Mouse (Mus musculus) heart, postnatal 0 days (tissue): ENCODE results near the gene Olfr283. TPM values are rescaled to one million over a fixed set of nuclear protein-coding genes. Genes with fewer than 3 reads are reported as not detected.

ENCODE experiments used
- ATAC-seq: fragments of 200-750 bp; cut with Nextera tagmentation; 2 replicates; pipeline ENCODE4 v1.8.0; 2017; ENCODE audit warnings: low read depth, moderate number of reproducible peaks, moderate library complexity; ENCODE audit not compliant: insufficient read depth
- DNase-seq: peaks from one replicate; pipeline ENCODE4 v3.0.0-alpha.2; 2016; ENCODE audit warnings: low spot score
- H3K27ac ChIP-seq: fragments of 300-500 bp; sonication (generic); 2 replicates; pipeline ENCODE4 v1.5.1; 2014; ENCODE audit warnings: low read depth, mild to moderate bottlenecking
- H3K27me3 ChIP-seq: fragments of 300-500 bp; sonication (generic); 2 replicates; pipeline ENCODE4 v1.6.1; 2014; ENCODE audit warnings: low read length, mixed read lengths; ENCODE audit not compliant: control insufficient read depth, insufficient read depth
- H3K36me3 ChIP-seq: fragments of 300-500 bp; sonication (generic); replicated peaks from 2 replicates; pipeline ENCODE4 v1.6.1; 2014; ENCODE audit warnings: low read length, mixed read lengths; ENCODE audit not compliant: control insufficient read depth, insufficient read depth
- H3K4me1 ChIP-seq: fragments of 300-500 bp; sonication (generic); 2 replicates; pipeline ENCODE4 v1.6.1; 2014; ENCODE audit warnings: antibody characterized with exemption; ENCODE audit not compliant: control insufficient read depth, insufficient read depth
- H3K4me2 ChIP-seq: fragments of 300-500 bp; sonication (generic); 2 replicates; pipeline ENCODE4 v1.6.1; 2014; ENCODE audit warnings: low read depth, mild to moderate bottlenecking, low read length, moderate library complexity
- H3K4me3 ChIP-seq: fragments of 300-500 bp; sonication (generic); 2 replicates; pipeline ENCODE4 v1.5.1; 2014; ENCODE audit warnings: low read depth, low read length
- H3K9ac ChIP-seq: fragments of 300-500 bp; sonication (generic); replicated peaks from 2 replicates; pipeline ENCODE4 v1.6.1; 2014; ENCODE audit warnings: low read depth, low read length, mixed read lengths
- H3K9me3 ChIP-seq: fragments of 300-500 bp; sonication (generic); replicated peaks from 2 replicates; pipeline ENCODE4 v1.6.1; 2016; ENCODE audit warnings: low read length; ENCODE audit not compliant: control insufficient read depth
- CTCF ChIP-seq: IDR thresholded peaks from 2 replicates; pipeline ENCODE4 v1.5.1; 2016; ENCODE audit warnings: antibody characterized with exemption, control low read depth, low read depth
- EP300 ChIP-seq: IDR thresholded peaks from 2 replicates; pipeline ENCODE4 v1.6.1; 2016; ENCODE audit warnings: antibody characterized with exemption, low read depth
- WGBS: fragments of 180-500 bp; shearing (Covaris S2); extraction: QIAGEN DNeasy Blood & Tissue Kit; methylation state at CpG from one replicate; pipeline ENCODE4 v1.1.7; 2014; 5-methylcytosine and 5-hydroxymethylcytosine counted together
- polyA plus RNA-seq: library from polyadenylated mRNA; unstranded; fragments of >200 nt; fragmentation: Nextera tagmentation; extraction: Ambion mirVana; gene quantifications from 2 replicates; pipeline ENCODE4 v1.2.1, GENCODE M21; 2015
- total RNA-seq: library from RNA; depleted of rRNA; stranded (reverse); fragments of >200 nt; gene quantifications from 2 replicates; pipeline ENCODE4 v1.2.3, GENCODE M21; 2014; ENCODE audit warnings: low replicate concordance

Olfr283 gene
- total and polyA plus RNA-seq, 2 experiments from 2014 or later = not detected

DNA sequence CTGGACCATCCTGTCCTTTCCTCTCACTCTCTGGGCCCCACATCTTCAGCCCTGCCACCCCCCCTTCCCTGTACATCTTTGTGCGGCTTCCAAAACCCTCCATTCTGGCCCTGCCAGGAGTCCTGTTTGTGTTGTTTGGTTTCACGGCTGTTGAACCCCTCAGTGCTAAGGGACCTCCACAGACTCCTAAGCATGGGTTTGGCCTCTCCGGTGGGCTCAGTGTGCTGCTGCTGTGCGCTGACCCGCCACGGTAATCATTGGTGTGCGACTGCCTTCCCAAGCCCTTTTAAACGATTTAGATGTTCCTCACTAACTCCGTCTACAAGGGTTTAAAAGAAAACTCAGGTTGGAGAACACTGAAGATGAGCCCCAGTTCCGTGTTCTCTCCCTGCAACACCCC is 21.6 kb upstream of the Olfr283 start:
- Histone ChIP-seq H3K36me3 (no peaks in the 10 kb centered on the region), H3K4me1 (no peaks in the 10 kb centered on the region), H3K27me3 (no peaks in the 10 kb centered on the region), H3K9ac (no peak overlapping the region), H3K9me3 (0 out of 2 replicates have a peak, but pooled peaks cover 11% of the 10 kb centered on the region), H3K4me2 (no peak overlapping the region), H3K27ac (no peak overlapping the region), H3K4me3 (no peak overlapping the region)
- 86% methylated on average over 10 of the region's 10 CpGs for WGBS
- ATAC-seq (no peak), DNase-seq (no peak)
- TF ChIP-seq CTCF (no peak), EP300 (no peak)

DNA sequence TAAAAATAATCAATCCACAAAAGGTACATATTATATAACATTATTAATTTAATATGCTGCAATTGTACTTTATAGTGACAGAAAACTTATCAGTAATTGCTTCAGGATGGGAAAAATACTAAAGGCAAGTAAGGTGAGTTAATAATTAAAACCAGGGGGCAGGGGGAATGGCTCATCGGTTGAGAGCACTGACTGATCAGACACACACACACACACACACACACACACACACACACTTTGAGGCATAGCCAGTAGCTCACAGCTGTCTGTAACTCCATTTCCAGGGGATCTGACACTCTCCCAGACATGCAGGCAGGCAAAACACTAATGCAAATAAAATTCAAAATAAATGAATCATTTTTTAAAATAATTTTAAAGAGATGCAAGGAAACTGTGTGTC is 16.4 kb upstream of the Olfr283 start:
- no peaks in the 10 kb centered on the region for H3K36me3 ChIP-seq
- ATAC-seq = no peak
- no peak for TF ChIP-seq EP300
- no peak for TF ChIP-seq CTCF
- no peak for DNase-seq
- H3K4me3 ChIP-seq = no peak overlapping the region
- no peak overlapping the region for H3K27ac ChIP-seq
- no peaks in the 10 kb centered on the region for H3K9me3 ChIP-seq
- H3K4me1 ChIP-seq = no peaks in the 10 kb centered on the region
- WGBS = 75% methylated on average over 1 of the region's 1 CpGs
- H3K9ac ChIP-seq = no peak overlapping the region
- no peak overlapping the region for H3K4me2 ChIP-seq
- no peaks in the 10 kb centered on the region for H3K27me3 ChIP-seq

DNA sequence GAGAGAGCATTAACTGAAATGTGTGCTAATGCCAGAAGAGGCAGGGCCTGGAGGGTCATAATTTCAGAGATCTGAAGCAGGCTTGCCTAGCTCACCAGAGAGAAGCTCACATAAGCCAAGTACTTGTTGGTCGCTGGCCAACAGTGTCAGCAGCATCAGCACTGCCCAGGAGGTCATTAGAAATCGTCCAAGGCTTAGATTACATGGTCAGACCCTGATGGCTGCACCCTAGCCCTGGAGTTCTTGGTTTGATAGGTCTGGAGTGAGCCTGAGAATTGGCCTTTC is 11.1 kb upstream of the Olfr283 start:
- H3K4me2 ChIP-seq = no peak overlapping the region
- no peak overlapping the region for H3K9ac ChIP-seq
- H3K36me3 ChIP-seq = no peaks in the 10 kb centered on the region
- TF ChIP-seq EP300 (no peak), CTCF (no peak)
- no peak for ATAC-seq
- H3K27me3 ChIP-seq = no peaks in the 10 kb centered on the region
- H3K4me3 ChIP-seq = no peak overlapping the region
- DNase-seq = no peak
- no peaks in the 10 kb centered on the region for H3K4me1 ChIP-seq
- H3K9me3 ChIP-seq = no peaks in the 10 kb centered on the region
- no peak overlapping the region for H3K27ac ChIP-seq
- 19% methylated on average over 2 of the region's 2 CpGs for WGBS

DNA sequence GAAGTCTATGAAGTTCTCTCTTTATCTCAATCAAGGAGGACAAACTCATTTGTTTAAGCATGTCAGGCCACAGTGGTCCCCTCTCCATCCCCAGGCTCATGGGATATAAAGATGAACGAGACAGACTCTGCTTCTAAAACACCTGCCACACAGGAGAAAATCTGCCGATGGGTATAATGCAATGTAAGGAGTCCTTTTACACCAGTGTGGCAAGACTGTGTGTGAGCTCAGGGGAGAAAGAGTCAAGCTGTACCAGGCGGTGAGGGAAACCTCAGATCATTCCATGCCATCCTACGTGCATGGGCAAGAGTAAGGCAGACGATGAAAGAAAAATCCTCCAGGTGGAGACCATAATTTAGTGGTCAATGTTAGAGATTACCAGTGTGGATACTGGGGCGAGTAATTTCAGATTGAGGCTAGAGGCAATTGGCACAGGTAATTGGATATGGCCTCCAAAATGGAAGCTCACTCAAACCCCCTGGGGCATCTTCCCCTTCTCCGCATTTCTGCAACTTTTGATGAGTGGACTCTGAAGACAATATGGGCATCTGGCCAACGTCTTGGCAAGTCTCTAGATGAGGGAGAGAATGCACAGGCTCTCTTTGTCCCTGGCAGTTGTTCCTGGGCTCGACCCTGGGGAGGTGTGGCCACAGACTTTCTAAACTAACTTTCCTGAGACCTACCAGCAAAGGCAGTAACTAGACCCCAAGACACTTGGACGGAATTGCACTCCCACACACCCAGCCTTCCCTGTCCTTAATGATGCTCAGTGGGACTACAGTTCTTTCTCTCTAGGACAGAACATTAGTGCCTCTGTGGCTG is 10.5 kb upstream of the Olfr283 start:
- WGBS = 61% methylated on average over 10 of the region's 10 CpGs
- DNase-seq (no peak), ATAC-seq (no peak)
- no peak for TF ChIP-seq EP300
- no peak for TF ChIP-seq CTCF
- Histone ChIP-seq H3K27ac (no peak overlapping the region), H3K4me1 (no peaks in the 10 kb centered on the region), H3K9me3 (no peaks in the 10 kb centered on the region), H3K4me2 (no peak overlapping the region), H3K4me3 (no peak overlapping the region), H3K36me3 (no peaks in the 10 kb centered on the region), H3K27me3 (no peaks in the 10 kb centered on the region), H3K9ac (no peak overlapping the region)

DNA sequence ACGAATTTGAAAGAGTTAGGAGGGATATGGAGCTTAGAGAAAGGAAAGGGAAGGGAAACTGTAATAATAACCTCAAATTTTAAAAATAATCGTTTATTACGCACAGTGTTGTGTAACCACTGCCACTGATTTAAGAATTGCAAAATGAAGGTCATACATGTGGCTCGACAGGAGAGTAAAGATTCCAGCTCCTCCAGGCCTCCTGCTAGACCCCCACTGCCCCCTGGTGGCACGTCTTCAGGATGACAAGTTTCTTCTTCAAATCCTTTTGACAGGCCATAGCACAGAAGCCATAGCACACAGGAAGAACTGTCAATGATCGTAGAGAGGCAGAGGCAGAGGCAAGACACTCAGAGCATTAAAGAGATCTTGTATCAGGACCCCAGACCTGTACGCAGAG is 9.1 kb upstream of the Olfr283 start:
- Histone ChIP-seq H3K9me3 (no peaks in the 10 kb centered on the region), H3K4me2 (no peak overlapping the region), H3K9ac (no peak overlapping the region), H3K36me3 (no peaks in the 10 kb centered on the region), H3K27me3 (no peaks in the 10 kb centered on the region), H3K4me3 (no peak overlapping the region), H3K4me1 (no peaks in the 10 kb centered on the region), H3K27ac (no peak overlapping the region)
- 24% methylated on average over 7 of the region's 7 CpGs for WGBS
- no peak for TF ChIP-seq EP300
- peak; percentile 94 for TF ChIP-seq CTCF
- DNase-seq (peak; percentile 84), ATAC-seq (peak; percentile 74)

DNA sequence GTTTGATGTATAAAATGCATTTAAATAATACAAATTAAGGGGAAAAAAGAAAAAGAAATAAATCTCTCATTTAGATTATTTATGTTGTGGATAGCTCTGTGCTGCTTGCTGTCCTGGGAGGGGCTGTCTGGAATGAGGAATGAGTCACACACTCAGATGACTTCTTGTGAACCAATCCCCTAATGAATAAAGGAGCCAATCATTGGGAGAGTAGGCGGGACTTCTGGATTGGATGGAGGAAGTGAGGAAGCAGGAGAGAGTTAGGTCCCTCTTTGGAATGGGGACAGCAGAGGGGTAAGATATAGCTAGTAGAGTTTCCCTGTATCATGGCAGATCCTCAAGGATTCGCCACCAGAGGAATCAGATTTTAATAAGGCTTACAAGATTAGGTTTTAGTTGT is 6.9 kb upstream of the Olfr283 start:
- ATAC-seq (no peak), DNase-seq (no peak)
- Histone ChIP-seq H3K4me3 (no peak overlapping the region), H3K27ac (no peak overlapping the region), H3K9me3 (no peaks in the 10 kb centered on the region), H3K36me3 (no peaks in the 10 kb centered on the region), H3K27me3 (no peaks in the 10 kb centered on the region), H3K4me2 (no peak overlapping the region), H3K4me1 (no peaks in the 10 kb centered on the region), H3K9ac (no peak overlapping the region)
- no peak for TF ChIP-seq CTCF
- TF ChIP-seq EP300 = no peak
- 60% methylated on average over 2 of the region's 2 CpGs for WGBS
